Mouse (Mus musculus) kidney, postnatal 0 days (tissue): Measurements from ENCODE around the gene Spsb1. TPM values are rescaled to one million over a fixed set of nuclear protein-coding genes. Genes with fewer than 3 reads are reported as not detected.

Experiments
- ATAC-seq: fragments of 200-750 bp; cut with Nextera tagmentation; replicated peaks from 2 replicates; pipeline ENCODE4 v1.8.0; 2017; ENCODE audit warnings: low read depth, moderate number of reproducible peaks, moderate TSS enrichment, moderate library complexity; ENCODE audit not compliant: low FRiP score
- DNase-seq: peaks from one replicate; pipeline ENCODE4 v3.0.0-alpha.2; 2016; ENCODE audit warnings: low spot score
- H3K27ac ChIP-seq: fragments of 300-500 bp; sonication (generic); 2 replicates; pipeline ENCODE4 v1.5.1; 2014; ENCODE audit warnings: mild to moderate bottlenecking
- H3K27me3 ChIP-seq: fragments of 300-500 bp; sonication (generic); 2 replicates; pipeline ENCODE4 v1.6.1; 2014; ENCODE audit warnings: low read length, mixed read lengths; ENCODE audit not compliant: insufficient read depth
- H3K36me3 ChIP-seq: fragments of 300-500 bp; sonication (generic); 2 replicates; pipeline ENCODE4 v1.6.1; 2014; ENCODE audit warnings: low read length, mixed read lengths; ENCODE audit not compliant: insufficient read depth
- H3K4me1 ChIP-seq: fragments of 300-500 bp; sonication (generic); replicated peaks from 2 replicates; pipeline ENCODE4 v1.6.1; 2014; ENCODE audit warnings: antibody characterized with exemption, low read length, mixed read lengths; ENCODE audit not compliant: insufficient read depth
- H3K4me2 ChIP-seq: fragments of 300-500 bp; sonication (generic); 2 replicates; pipeline ENCODE4 v1.6.1; 2014; ENCODE audit warnings: mild to moderate bottlenecking, low read length, moderate library complexity, mixed read lengths
- H3K4me3 ChIP-seq: fragments of 300-500 bp; sonication (generic); replicated peaks from 2 replicates; pipeline ENCODE4 v1.5.1; 2014; ENCODE audit warnings: low read depth, low read length
- H3K9ac ChIP-seq: fragments of 300-500 bp; sonication (generic); 2 replicates; pipeline ENCODE4 v1.6.1; 2014; ENCODE audit warnings: low read depth, low read length
- H3K9me3 ChIP-seq: fragments of 300-500 bp; sonication (generic); replicated peaks from 2 replicates; pipeline ENCODE4 v1.6.1; 2016; ENCODE audit warnings: low read length, inconsistent platforms, mixed read lengths
- CTCF ChIP-seq: IDR thresholded peaks from 2 replicates; pipeline ENCODE4 v1.5.1; 2016; ENCODE audit warnings: antibody characterized with exemption, low read depth, mild to moderate bottlenecking, moderate library complexity
- WGBS: fragments of 180-500 bp; shearing (Covaris S2); extraction: QIAGEN DNeasy Blood & Tissue Kit; methylation state at CpG from one replicate; pipeline ENCODE4 v1.1.7; 2014; 5-methylcytosine and 5-hydroxymethylcytosine counted together
- polyA plus RNA-seq: library from polyadenylated mRNA; unstranded; fragments of >200 nt; fragmentation: Nextera tagmentation; extraction: Ambion mirVana; gene quantifications from 2 replicates; pipeline ENCODE4 v1.2.1, GENCODE M21; 2015

Gene Spsb1
- polyA plus RNA-seq, 1 experiment from 2014 or later, result 11.6 TPM

DNA sequence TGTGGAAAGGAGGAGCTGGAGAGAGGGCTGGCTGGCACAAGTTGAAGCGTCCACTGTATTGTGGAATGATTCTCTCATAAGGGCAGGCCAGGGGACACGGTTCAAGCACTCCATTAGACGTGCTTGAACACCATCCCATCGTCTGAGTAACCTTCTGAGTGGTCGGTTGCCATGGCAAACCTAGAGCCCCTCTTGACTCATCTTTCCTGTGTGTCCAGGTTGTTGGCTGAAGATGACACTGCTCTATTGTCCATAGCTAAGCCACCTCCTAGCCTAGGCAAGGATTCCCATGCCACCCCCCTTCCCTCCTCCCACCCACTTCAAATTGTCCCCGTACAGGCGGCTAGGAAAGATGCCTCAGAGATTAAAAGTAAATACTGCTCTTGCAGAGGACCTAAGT is 45.9 kb downstream of the Spsb1 start:
- DNase-seq, result no peak
- Histone ChIP-seq H3K4me3 (no peak overlapping the region), H3K36me3 (no peaks in the 10 kb centered on the region), H3K4me2 (no peak overlapping the region), H3K27me3 (no peaks in the 10 kb centered on the region), H3K4me1 (peaks cover 24% of the 10 kb centered on the region; the same call in 1 of the 2 replicates), H3K27ac (no peak overlapping the region), H3K9me3 (no peaks in the 10 kb centered on the region), H3K9ac (no peak overlapping the region)
- TF ChIP-seq CTCF, result no peak
- WGBS, result 68% methylated on average over 7 of the region's 7 CpGs
- ATAC-seq, result no peak

GRCm38 (mm10) chr4:149907656-149908055 is 47.2 kb downstream of the Spsb1 start:
- Histone ChIP-seq H3K36me3 (no peaks in the 10 kb centered on the region), H3K9ac (no peak overlapping the region), H3K27ac (no peak overlapping the region), H3K27me3 (no peaks in the 10 kb centered on the region), H3K4me2 (no peak overlapping the region), H3K4me3 (no peak overlapping the region), H3K4me1 (peaks cover 12% of the 10 kb centered on the region; the same call in 1 of the 2 replicates), H3K9me3 (no peaks in the 10 kb centered on the region)
- ATAC-seq (no peak), DNase-seq (no peak)
- no peak for TF ChIP-seq CTCF
- 55% methylated on average over 7 of the region's 7 CpGs for WGBS

GRCm38 (mm10) chr4:149906921-149907320 is 47.9 kb downstream of the Spsb1 start:
- no peak overlapping the region for H3K9ac ChIP-seq
- no peak overlapping the region for H3K4me2 ChIP-seq
- H3K4me1 ChIP-seq, result peaks cover 10% of the 10 kb centered on the region; the same call in 1 of the 2 replicates
- no peaks in the 10 kb centered on the region for H3K36me3 ChIP-seq
- DNase-seq (no peak), ATAC-seq (no peak)
- H3K27ac ChIP-seq, result no peak overlapping the region
- no peaks in the 10 kb centered on the region for H3K9me3 ChIP-seq
- H3K27me3 ChIP-seq, result no peaks in the 10 kb centered on the region
- WGBS, result 46% methylated on average over 13 of the region's 13 CpGs
- no peak overlapping the region for H3K4me3 ChIP-seq
- TF ChIP-seq CTCF, result no peak

- WGBS, result 88% methylated on average over 10 of the region's 10 CpGs
- no peaks in the 10 kb centered on the region for H3K36me3 ChIP-seq
- no peak for ATAC-seq
- no peak overlapping the region for H3K4me3 ChIP-seq
- H3K9ac ChIP-seq, result no peak overlapping the region
- H3K27me3 ChIP-seq, result no peaks in the 10 kb centered on the region
- no peaks in the 10 kb centered on the region for H3K9me3 ChIP-seq
- DNase-seq, result no peak
- H3K4me1 ChIP-seq, result 0 out of 2 replicates have a peak, but pooled peaks cover 6% of the 10 kb centered on the region
- no peak overlapping the region for H3K27ac ChIP-seq
- no peak for TF ChIP-seq CTCF
- H3K4me2 ChIP-seq, result no peak overlapping the region
These were observed 49.4 kb downstream of the Spsb1 start for GRCm38 (mm10) chr4:149905302-149905974.

DNA sequence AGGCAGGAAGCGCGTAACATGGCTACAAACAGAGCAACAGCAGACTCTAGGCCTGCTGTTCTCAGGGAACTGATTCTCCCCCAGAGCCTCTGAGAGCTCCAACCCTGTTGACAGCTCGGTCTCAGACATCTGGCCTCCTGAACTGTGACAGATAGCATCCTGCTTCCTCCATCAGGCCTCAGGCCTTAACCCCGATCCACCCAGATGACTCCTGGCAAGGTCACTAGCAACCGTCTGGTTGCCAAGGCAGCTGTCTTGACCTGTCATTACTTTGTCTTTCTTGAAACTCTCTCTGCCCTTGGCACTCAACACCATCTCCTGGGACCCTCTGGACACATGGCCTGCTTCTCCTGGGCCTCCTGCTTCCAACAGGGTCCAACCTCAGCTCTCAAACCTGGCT is 51.8 kb downstream of the Spsb1 start:
- Histone ChIP-seq H3K4me2 (no peak overlapping the region), H3K9ac (no peak overlapping the region), H3K27ac (no peak overlapping the region), H3K9me3 (no peaks in the 10 kb centered on the region), H3K27me3 (no peaks in the 10 kb centered on the region), H3K4me3 (no peak overlapping the region), H3K4me1 (0 out of 2 replicates have a peak, but pooled peaks cover 6% of the 10 kb centered on the region), H3K36me3 (0 out of 2 replicates have a peak, but pooled peaks cover 5% of the 10 kb centered on the region)
- ATAC-seq (no peak), DNase-seq (no peak)
- TF ChIP-seq CTCF, result no peak
- WGBS, result 49% methylated on average over 5 of the region's 5 CpGs

GRCm38 (mm10) chr4:149901349-149901782 is 53.5 kb downstream of the Spsb1 start:
- Histone ChIP-seq H3K9ac (no peak overlapping the region), H3K27me3 (no peaks in the 10 kb centered on the region), H3K4me2 (no peak overlapping the region), H3K27ac (no peak overlapping the region), H3K36me3 (0 out of 2 replicates have a peak, but pooled peaks cover 6% of the 10 kb centered on the region), H3K9me3 (no peaks in the 10 kb centered on the region), H3K4me1 (no peaks in the 10 kb centered on the region), H3K4me3 (no peak overlapping the region)
- ATAC-seq, result no peak
- DNase-seq, result no peak
- WGBS, result 77% methylated on average over 3 of the region's 3 CpGs
- no peak for TF ChIP-seq CTCF
